Mouse (Mus musculus): ENCODE measurements around the gene Afap1l2.

DNA sequence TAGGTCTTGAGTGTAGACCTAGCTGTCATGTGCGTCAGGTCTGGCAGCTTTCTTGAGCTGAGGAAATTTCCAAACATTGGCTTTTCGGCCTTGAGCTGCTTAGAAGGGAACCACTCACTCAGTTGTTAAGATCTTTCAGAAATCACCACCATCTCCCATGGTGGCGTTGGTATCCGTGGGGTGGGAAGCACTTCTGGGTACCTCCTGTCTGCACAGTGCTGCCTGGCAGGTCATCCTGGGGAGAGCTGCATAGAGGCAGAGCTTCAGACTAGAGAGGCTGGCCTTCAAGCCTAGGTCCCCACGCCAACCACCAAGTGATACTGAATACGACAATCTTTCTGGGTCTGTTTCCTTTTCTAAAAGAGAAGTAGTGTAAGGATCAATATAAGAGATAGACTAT lies 21.4 kb upstream of the Afap1l2 start:
- TF ChIP-seq CTCF (IDR thresholded peaks at IDR 0.05; ENCODE audit: control insufficient read depth, insufficient read depth, low read length) (no peak), POLR2A (IDR thresholded peaks at IDR 0.05; ENCODE audit: borderline replicate concordance, control insufficient read depth, low read depth, low read length) (no peak)

Measured in bone marrow, adult 2 months (tissue).